8 mouse cellular contexts compared by ENCODE assay signal in genomic region chr14:31215157-31216002, GRCm38 (mm10). TPM values are rescaled to one million over a fixed set of nuclear protein-coding genes. Genes with fewer than 3 reads are reported as not detected.
DNase-seq lines count a peak whose midpoint lies in the region; ATAC-seq and TF ChIP-seq lines count a peak whose summit lies in the region.

No protein-coding gene starts in this region.

- peak; percentile 95 for TF ChIP-seq EP300 in heart, adult 2 months (IDR thresholded peaks at IDR 0.05; ENCODE audit: insufficient read depth, low read depth, low read length)

- peak overlapping the region; percentile 15; the same call in 1 of the 2 replicates for H3K9ac ChIP-seq in heart, adult 2 months (ENCODE audit: low read depth, low read length)
- no peak overlapping the region for H3K9ac ChIP-seq in liver, embryonic 12.5 days

- 29% methylated on average over 15 of the region's 15 CpGs for WGBS in heart, adult 2 months
- 32% methylated on average over 15 of the region's 15 CpGs for WGBS in liver, embryonic 12.5 days (ENCODE audit: insufficient replicate concordance)

- TF ChIP-seq CTCF in heart, adult 2 months (IDR thresholded peaks at IDR 0.05) = peak; percentile 90

- no peaks in the 10 kb centered on the region for H3K36me3 ChIP-seq in heart, adult 2 months (ENCODE audit: control insufficient read depth, insufficient read depth, low read length)
- no peaks in the 10 kb centered on the region for H3K36me3 ChIP-seq in liver, embryonic 12.5 days

- peak; percentile 74 for DNase-seq in 416B (ENCODE audit: low read depth)
- peak; percentile 70 for DNase-seq in T-cell, adult 2 months (ENCODE audit: low spot score)
- DNase-seq in heart, adult 2 months = peak; percentile 67
- DNase-seq in kidney, adult 18-20 months = peak; percentile 75
- DNase-seq in naive thymus-derived CD4-positive, alpha-beta T cell, adult 2 months (ENCODE audit: low read depth) = peak; percentile 88
- peak; percentile 80 for DNase-seq in thymus, postnatal 0 days (ENCODE audit: low spot score)

- no peaks in the 10 kb centered on the region for H3K9me3 ChIP-seq in liver, embryonic 12.5 days (replicated peaks)

- 0 out of 2 replicates have a peak overlapping the region, but pooled peaks have one; percentile 28 for H3K27ac ChIP-seq in heart, adult 2 months
- 0 out of 2 replicates have a peak overlapping the region, but pooled peaks have one; percentile 3 for H3K27ac ChIP-seq in liver, embryonic 12.5 days

- no peak overlapping the region for H3K4me3 ChIP-seq in heart, adult 2 months
- no peak overlapping the region for H3K4me3 ChIP-seq in liver, embryonic 12.5 days

- no peak overlapping the region for H3K4me2 ChIP-seq in liver, embryonic 12.5 days

- no peaks in the 10 kb centered on the region for H3K27me3 ChIP-seq in heart, adult 2 months (ENCODE audit: control insufficient read depth, insufficient read depth, low read length)
- H3K27me3 ChIP-seq in liver, embryonic 12.5 days (replicated peaks) = peaks cover 25% of the 10 kb centered on the region

- peaks cover 7% of the 10 kb centered on the region for H3K4me1 ChIP-seq in heart, adult 2 months (ENCODE audit: control insufficient read depth, insufficient read depth, low read length)
- peaks cover 52% of the 10 kb centered on the region for H3K4me1 ChIP-seq in liver, embryonic 12.5 days

- TF ChIP-seq POLR2A in heart, adult 2 months (IDR thresholded peaks at IDR 0.05; ENCODE audit: insufficient read depth, low read depth, low read length) = 0 out of 2 replicates have a peak, but pooled peaks have one; percentile 27

- no peaks in the 10 kb centered on the region for H3K79me2 ChIP-seq in heart, adult 2 months (replicated peaks; ENCODE audit: control insufficient read depth, insufficient read depth, low read length)

- intact Hi-C loops in heart, adult 2 months (cut with DNase I) = loop anchor here (2.0 kb wide), 1 partner anchor 35 kb away; the partner anchor contains the start of genes Bap1 and Phf7

- ATAC-seq in common myeloid progenitor, adult 5-6 weeks (replicated peaks; ENCODE audit: low read depth, poor library complexity, severe bottlenecking) = peak; percentile 75
- ATAC-seq in liver, embryonic 12.5 days = peak; percentile 27; the same call in 1 of the 2 replicates

RNA-seq across cellular contexts. Expression of gene Nisch, which starts 1.4 kb away (rescaled TPM):
- total RNA-seq in common myeloid progenitor, adult 5-6 weeks (2017) = 82.3 and 114 TPM in 2 replicates
- 100 to 1,000 TPM; 123 to 129 TPM for total RNA-seq in heart, adult 2 months (2021)
- polyA plus RNA-seq in heart, adult 2 months (2012; rRNA removed) = 187 and 223 TPM in 2 replicates
- polyA plus RNA-seq in liver, embryonic 12.5 days (2016; fragmentation: Nextera tagmentation; extraction: Ambion mirVana) = 145 and 151 TPM in 2 replicates
- 116 and 144 TPM in 2 replicates for polyA plus RNA-seq in thymus, postnatal 0 days (2015; fragmentation: Nextera tagmentation; extraction: Ambion mirVana)

RNA-seq across cellular contexts. Expression of gene Sema3g, which starts 2.3 kb away (rescaled TPM):
- not detected in 2 replicates for total RNA-seq in common myeloid progenitor, adult 5-6 weeks (2017)
- 10 to 100 TPM; 15.0 to 15.1 TPM for total RNA-seq in heart, adult 2 months (2021)
- 6.1 and 8.0 TPM in 2 replicates for polyA plus RNA-seq in heart, adult 2 months (2012; rRNA removed)
- 0.04 and 0.18 TPM in 2 replicates for polyA plus RNA-seq in liver, embryonic 12.5 days (2016; fragmentation: Nextera tagmentation; extraction: Ambion mirVana)
- 0.27 and 0.30 TPM in 2 replicates for polyA plus RNA-seq in thymus, postnatal 0 days (2015; fragmentation: Nextera tagmentation; extraction: Ambion mirVana)

RNA-seq across cellular contexts. Expression of gene Tnnc1, which starts 7.3 kb away (rescaled TPM):
- total RNA-seq in common myeloid progenitor, adult 5-6 weeks (2017) = not detected in 2 replicates
- total RNA-seq in heart, adult 2 months (2021) = 1,000 to 10,000 TPM; 5,084 to 5,508 TPM
- 4,851 and 5,939 TPM in 2 replicates for polyA plus RNA-seq in heart, adult 2 months (2012; rRNA removed)
- 10.8 and 11.5 TPM in 2 replicates for polyA plus RNA-seq in liver, embryonic 12.5 days (2016; fragmentation: Nextera tagmentation; extraction: Ambion mirVana)
- 5.0 and 5.7 TPM in 2 replicates for polyA plus RNA-seq in thymus, postnatal 0 days (2015; fragmentation: Nextera tagmentation; extraction: Ambion mirVana)

RNA-seq across cellular contexts. Expression of gene Phf7, which starts 35.7 kb away (rescaled TPM):
- 15.6 and 16.7 TPM in 2 replicates for total RNA-seq in common myeloid progenitor, adult 5-6 weeks (2017)
- total RNA-seq in heart, adult 2 months (2021) = 1 to 10 TPM; 2.9 to 3.6 TPM
- polyA plus RNA-seq in heart, adult 2 months (2012; rRNA removed) = 3.1 and 5.7 TPM in 2 replicates
- polyA plus RNA-seq in liver, embryonic 12.5 days (2016; fragmentation: Nextera tagmentation; extraction: Ambion mirVana) = 9.9 and 10.0 TPM in 2 replicates
- polyA plus RNA-seq in thymus, postnatal 0 days (2015; fragmentation: Nextera tagmentation; extraction: Ambion mirVana) = 18.6 and 21.5 TPM in 2 replicates

RNA-seq across cellular contexts. Expression of gene Bap1, which starts 35.9 kb away (rescaled TPM):
- total RNA-seq in common myeloid progenitor, adult 5-6 weeks (2017) = 39.8 and 64.6 TPM in 2 replicates
- total RNA-seq in heart, adult 2 months (2021) = 10 to 100 TPM; 39.6 to 49.1 TPM
- 43.6 and 55.2 TPM in 2 replicates for polyA plus RNA-seq in heart, adult 2 months (2012; rRNA removed)
- 53.8 and 54.4 TPM in 2 replicates for polyA plus RNA-seq in liver, embryonic 12.5 days (2016; fragmentation: Nextera tagmentation; extraction: Ambion mirVana)
- 63.0 and 66.5 TPM in 2 replicates for polyA plus RNA-seq in thymus, postnatal 0 days (2015; fragmentation: Nextera tagmentation; extraction: Ambion mirVana)

Comparison
In these comparisons a context has a peak if more than half of its experiments do, and no peak if none do; other contexts are left out.
1. RNA of gene Tnnc1, which starts 7.3 kb away (polyA plus RNA-seq): 4,851 to 5,939 TPM in heart, adult 2 months; 10.8 to 11.5 TPM in liver, embryonic 12.5 days and 5.0 to 5.7 TPM in thymus, postnatal 0 days; every median in the first group is over 100 times any median in the second.
2. Peak in every context shown above with its lines, with median percentiles within 50 percentile points of each other: DNase-seq.